Mouse (Mus musculus) cerebellum, adult 18-20 months (tissue): ENCODE results near the gene Chtop.
A peak's percentile ranks its signal among the peaks of the same experiment; 100 is the strongest.

Experiments used
- DNase-seq, 2 experiments: peaks; one replicate each; pipeline ENCODE4 v3.0.0; 2021

Gene Chtop

GRCm38 (mm10) chr3:90509747-90510123, 437 bp upstream of the Chtop start:
- DNase-seq: no peak

DNA sequence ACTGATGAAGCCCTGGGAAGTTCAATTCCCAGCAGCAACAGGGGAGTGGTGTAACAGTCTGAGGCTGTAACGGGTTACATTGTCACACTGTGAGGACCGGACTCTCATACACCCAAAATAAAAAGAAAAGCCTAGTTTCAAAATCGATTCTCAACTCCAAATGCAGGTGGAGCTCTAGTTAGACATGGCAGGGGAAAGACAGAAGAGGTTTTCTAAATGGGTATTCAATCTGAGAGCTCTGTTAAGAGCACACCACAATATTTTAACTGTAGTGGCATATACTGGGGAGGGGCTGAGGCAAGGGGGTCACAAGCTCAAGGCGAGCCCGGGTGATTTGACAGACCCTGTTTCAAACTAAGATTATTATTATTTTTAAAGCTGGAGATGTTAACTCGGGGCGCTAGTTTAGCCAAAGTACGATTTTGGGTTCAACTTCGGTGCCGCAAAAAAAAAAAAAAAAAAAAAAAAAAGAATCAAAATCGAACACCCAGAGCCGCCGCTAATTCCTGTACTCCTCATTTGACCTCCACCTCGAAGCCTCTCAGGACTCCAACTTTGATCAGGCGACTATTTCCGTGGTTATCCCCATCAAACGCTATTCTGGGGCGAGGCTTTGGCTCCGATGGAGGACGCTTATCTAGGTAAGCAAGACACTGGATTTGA, 880 bp downstream of the Chtop start:
- DNase-seq: no peak

GRCm38 (mm10) chr3:90506362-90506761, 2.9 kb downstream of the Chtop start:
- no peak for DNase-seq

- no peak for DNase-seq
These were observed 4.1 kb downstream of the Chtop start for GRCm38 (mm10) chr3:90505216-90505615.

DNA sequence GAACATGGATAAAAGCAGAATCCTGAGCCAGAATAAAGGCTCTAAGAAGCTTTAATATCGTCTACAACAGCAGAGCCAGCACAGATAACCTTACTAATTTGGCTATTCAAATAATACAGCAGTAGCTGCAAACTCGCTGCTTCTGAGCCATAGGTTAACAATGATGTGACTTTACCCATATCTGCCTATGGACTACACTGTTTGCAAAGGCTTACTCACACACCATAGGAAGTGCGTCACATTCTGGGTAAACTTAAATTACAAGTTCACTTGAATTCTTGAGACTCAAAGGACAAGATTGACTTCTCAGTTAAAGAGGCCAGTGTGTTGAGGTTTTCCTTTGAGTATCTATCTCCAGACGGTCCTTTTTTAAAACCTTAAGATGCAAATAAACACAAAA, 5.9 kb downstream of the Chtop start:
- no peak for DNase-seq

DNA sequence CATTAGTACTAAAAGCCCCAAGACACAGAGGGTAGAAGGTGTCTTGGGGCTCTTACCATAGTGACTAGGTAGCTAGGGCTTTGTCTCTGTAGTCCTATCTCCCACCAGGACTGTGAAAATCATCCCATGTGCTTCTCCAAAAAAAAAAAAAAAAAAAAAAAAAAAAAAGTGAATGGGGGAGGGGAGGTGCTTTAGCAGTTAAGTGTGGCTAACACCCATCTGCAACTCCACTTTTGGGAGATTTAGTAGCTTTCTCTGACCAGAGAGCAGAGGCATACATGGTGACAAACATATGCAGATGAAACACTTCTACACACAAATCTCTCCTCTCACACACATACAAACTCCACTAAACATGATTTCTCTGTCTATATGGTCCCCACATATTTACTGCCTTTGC, 11.7 kb downstream of the Chtop start:
- no peak for DNase-seq

DNA sequence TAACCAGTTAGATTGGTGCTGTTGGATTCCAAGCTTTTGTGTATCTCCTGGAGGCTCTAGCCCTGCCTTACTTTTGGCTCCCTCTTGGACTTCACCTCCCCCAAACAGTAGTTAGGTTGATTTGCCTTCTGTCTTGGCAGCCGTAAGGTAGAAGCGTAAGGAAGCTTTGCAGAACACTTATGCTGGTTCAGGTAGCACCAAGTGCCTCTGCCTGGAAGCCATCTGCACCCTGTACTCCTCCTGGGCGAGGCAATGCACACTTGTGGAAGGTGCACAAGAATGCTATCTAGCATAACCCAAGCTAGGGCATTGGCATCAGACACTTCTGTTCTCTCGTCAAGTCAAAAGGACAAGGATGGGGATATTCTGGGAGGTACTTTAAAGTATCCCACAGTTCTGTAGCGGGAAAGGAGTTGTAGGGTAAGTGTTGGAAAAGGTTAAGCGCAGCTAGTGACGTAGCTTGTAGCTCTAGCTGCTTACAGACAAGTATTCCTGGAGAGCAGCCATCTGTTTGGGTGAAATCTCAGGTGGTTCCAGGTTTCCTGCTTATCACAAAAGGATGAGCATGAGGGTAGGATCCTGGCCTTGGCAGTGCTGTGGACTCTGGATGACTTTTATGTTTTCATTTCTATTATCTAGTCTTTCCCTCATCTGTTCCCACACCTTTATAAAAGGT, 13.3 kb downstream of the Chtop start:
- no peak for DNase-seq

- peak; percentile 33 to 39 for DNase-seq
These were observed 15.3 kb downstream of the Chtop start for GRCm38 (mm10) chr3:90493831-90494540.

- peak in 1 of 2 experiments; percentile 49 for DNase-seq
These were observed 17.9 kb downstream of the Chtop start for GRCm38 (mm10) chr3:90491350-90491749.

- peak; percentile 95 to 96 for DNase-seq
These were observed 18.5 kb downstream of the Chtop start, which contains the start of gene Snapin for GRCm38 (mm10) chr3:90490696-90491256. Snapin (minus strand) TSS chr3:90491033.

DNA sequence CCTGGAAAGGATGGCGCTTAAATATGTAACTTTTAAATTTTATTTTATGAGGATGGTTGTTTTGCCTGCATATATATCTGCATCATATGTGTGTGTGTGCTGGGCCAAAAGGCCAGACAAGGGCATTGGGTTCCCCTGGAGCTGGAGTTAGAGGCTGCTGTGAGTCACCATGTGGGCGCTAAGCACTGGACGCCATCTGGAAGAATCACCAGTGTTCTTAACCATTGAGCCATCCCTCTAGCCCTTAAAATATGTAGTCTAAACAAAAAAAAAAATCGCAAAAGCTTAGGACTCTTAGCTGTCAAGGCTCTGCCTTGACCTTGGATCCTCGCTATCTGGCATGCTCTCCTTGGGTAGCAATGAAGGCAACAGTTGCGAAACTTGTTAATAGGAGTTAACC, 20.7 kb downstream of the Chtop start:
- no peak for DNase-seq

- DNase-seq: no peak
These were observed 22.3 kb downstream of the Chtop start for GRCm38 (mm10) chr3:90486998-90487397.

- peak; percentile 95 to 96 for DNase-seq
These were observed 33.3 kb downstream of the Chtop start, which contains the start of gene Ilf2 for GRCm38 (mm10) chr3:90475831-90476611. Ilf2 (plus strand) TSS chr3:90476126.

- DNase-seq: peak; percentile 27 to 38
These were observed 34.0 kb downstream of the Chtop start for GRCm38 (mm10) chr3:90475151-90475830.

DNA sequence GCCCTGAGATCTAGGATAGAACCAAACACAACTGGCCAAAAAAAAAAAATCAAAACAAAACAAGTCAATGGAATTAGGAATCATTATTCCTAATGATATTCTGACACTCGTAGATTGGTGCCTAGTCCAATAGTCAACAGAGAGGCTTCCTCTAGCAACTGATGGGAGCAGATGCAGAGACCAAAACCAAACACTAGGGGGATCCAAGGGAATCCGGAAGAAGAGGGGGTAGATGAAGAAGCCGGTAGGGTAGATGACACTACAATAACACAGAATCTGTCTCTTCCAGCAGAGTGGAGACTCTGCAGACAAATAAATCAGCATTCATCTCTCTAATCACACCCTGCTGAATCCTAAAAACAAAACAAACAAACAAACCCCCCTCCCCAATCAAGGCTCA, 37.1 kb downstream of the Chtop start:
- DNase-seq: peak in 1 of 2 experiments; percentile 45

- DNase-seq: no peak
These were observed 41.5 kb downstream of the Chtop start for GRCm38 (mm10) chr3:90467618-90468300.

GRCm38 (mm10) chr3:90466311-90466766, 43.0 kb downstream of the Chtop start:
- peak; percentile 63 to 66 for DNase-seq

- peak in 1 of 2 experiments; percentile 27 for DNase-seq
These were observed 43.5 kb downstream of the Chtop start, which contains the start of gene Npr1 for GRCm38 (mm10) chr3:90465686-90466310. Npr1 (minus strand) TSS chr3:90465866.

GRCm38 (mm10) chr3:90465081-90465685, 44.1 kb downstream of the Chtop start:
- DNase-seq: peak in 1 of 2 experiments; percentile 20

DNA sequence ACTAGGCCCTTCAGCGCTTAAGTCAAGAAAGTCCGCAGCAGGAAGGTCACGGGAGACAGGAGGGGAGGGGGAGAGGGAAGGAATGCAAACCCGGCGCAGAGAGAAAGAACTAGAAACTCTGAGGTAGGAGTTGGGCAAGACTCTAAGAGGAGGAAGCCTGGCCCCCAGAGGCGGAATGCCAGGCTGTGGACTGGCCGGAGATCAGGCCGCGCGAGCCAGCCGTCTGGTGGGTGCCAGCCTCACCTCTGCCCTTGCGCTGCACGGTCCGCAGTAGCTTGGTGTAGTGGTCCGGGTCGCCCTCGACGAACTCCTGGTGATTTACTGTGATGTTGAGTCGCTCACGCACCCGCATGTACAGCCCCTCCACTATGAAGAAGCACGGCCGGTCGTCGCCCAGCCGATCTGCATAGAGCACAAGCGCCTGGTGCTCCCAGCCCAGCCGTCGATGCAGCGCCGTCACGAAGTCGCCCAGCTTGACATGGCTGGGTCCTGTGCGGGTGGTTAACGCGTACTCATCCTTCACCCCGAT, 44.7 kb downstream of the Chtop start:
- no peak for DNase-seq
